Mouse (Mus musculus) hindbrain, postnatal 0 days (tissue): ENCODE measurements around the gene 2410137M14Rik. TPM values are rescaled to one million over a fixed set of nuclear protein-coding genes. Genes with fewer than 3 reads are reported as not detected.

Source experiments
- ATAC-seq: fragments of 200-750 bp; cut with Nextera tagmentation; 2 replicates; pipeline ENCODE4 v1.8.0; 2017; ENCODE audit warnings: mild to moderate bottlenecking, moderate TSS enrichment, moderate library complexity
- DNase-seq: peaks from one replicate; pipeline ENCODE4 v3.0.0-alpha.2; 2015; ENCODE audit warnings: low spot score
- H3K27ac ChIP-seq: fragments of 300-500 bp; sonication (generic); 2 replicates; pipeline ENCODE4 v1.5.1; 2014; ENCODE audit warnings: mild to moderate bottlenecking
- H3K27me3 ChIP-seq: fragments of 300-500 bp; sonication (generic); 2 replicates; pipeline ENCODE4 v1.6.1; 2014; ENCODE audit warnings: low read length, mixed read lengths; ENCODE audit not compliant: insufficient read depth
- H3K36me3 ChIP-seq: fragments of 300-500 bp; sonication (generic); 2 replicates; pipeline ENCODE4 v1.6.1; 2014; ENCODE audit warnings: low read length, mixed read lengths; ENCODE audit not compliant: insufficient read depth
- H3K4me1 ChIP-seq: fragments of 300-500 bp; sonication (generic); 2 replicates; pipeline ENCODE4 v1.6.1; 2014; ENCODE audit warnings: antibody characterized with exemption, low read length, mixed read lengths; ENCODE audit not compliant: insufficient read depth
- H3K4me2 ChIP-seq: fragments of 300-500 bp; sonication (generic); 2 replicates; pipeline ENCODE4 v1.6.1; 2014; ENCODE audit warnings: low read depth, mild to moderate bottlenecking, low read length, moderate library complexity, mixed read lengths
- H3K4me3 ChIP-seq: fragments of 300-500 bp; sonication (generic); 2 replicates; pipeline ENCODE4 v1.5.1; 2014; ENCODE audit warnings: low read length
- H3K9ac ChIP-seq: fragments of 300-500 bp; sonication (generic); replicated peaks from 2 replicates; pipeline ENCODE4 v1.6.1; 2014; ENCODE audit warnings: mild to moderate bottlenecking, low read length, moderate library complexity, mixed read lengths
- H3K9me3 ChIP-seq: fragments of 300-500 bp; sonication (generic); 2 replicates; pipeline ENCODE4 v1.6.1; 2016; ENCODE audit warnings: low read length, mixed read lengths
- CTCF ChIP-seq: IDR thresholded peaks from 2 replicates; pipeline ENCODE4 v1.5.1; 2016; ENCODE audit warnings: antibody characterized with exemption, control low read depth, low read depth
- WGBS: fragments of 180-500 bp; shearing (Covaris S2); extraction: QIAGEN DNeasy Blood & Tissue Kit; methylation state at CpG from one replicate; pipeline ENCODE4 v1.1.7; 2014; 5-methylcytosine and 5-hydroxymethylcytosine counted together
- polyA plus RNA-seq: library from polyadenylated mRNA; unstranded; fragments of >200 nt; fragmentation: Nextera tagmentation; extraction: Ambion mirVana; gene quantifications from 2 replicates; pipeline ENCODE4 v1.2.1, GENCODE M21; 2015
- total RNA-seq: library from RNA; depleted of rRNA; stranded (reverse); fragments of >200 nt; gene quantifications from 2 replicates; pipeline ENCODE4 v1.2.3, GENCODE M21; 2014

2410137M14Rik gene
- total and polyA plus RNA-seq, 2 experiments from 2014 or later: 0.23 TPM; not detected in 1

DNA sequence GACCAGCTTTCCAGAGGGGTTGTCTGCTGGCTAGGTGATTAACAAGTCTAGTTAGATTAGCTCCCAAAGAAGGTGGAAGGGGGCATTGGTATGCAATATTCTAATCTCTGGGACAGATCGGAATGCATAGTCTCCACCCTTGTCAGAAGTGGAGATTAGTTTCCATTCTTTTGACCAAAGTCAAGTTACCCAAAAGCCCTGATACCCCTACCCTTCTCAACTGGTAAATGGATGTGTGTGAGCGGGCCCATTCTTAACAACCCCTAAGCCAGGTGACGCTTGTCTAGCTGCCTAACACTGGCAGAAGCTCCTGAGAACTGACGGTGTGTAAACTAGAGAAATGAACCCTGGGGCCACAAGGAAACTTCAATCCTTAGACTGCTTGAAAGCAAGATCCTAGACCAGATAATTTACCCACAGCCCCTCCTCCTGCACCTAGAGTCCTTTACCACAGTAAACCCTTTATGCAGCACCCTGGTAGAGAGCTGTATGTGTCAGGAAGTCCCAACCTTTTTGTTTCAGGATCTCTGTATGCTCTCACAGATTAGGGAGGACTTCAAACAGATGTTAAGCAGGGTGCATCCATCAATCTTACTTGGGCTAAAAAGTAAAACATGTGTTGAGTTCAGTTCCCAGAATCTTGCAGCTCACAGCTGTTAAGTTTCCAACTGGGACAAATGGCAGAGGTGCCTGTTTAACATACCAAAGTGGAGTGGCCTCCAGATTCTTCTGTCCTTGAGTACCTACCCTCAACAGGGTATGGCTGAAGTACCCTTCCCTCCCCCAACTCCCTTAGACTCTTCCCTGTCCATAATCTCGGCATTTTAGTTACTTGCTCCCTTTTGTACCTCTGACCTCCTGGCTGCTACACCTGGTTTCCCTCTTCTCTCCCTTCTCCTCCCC is 1.5 kb upstream of the 2410137M14Rik start:
- H3K27ac ChIP-seq: no peak overlapping the region
- ATAC-seq (no peak), DNase-seq (no peak)
- H3K27me3 ChIP-seq: no peaks in the 10 kb centered on the region
- H3K9ac ChIP-seq: no peak overlapping the region
- TF ChIP-seq CTCF: no peak
- no peak overlapping the region for H3K4me3 ChIP-seq
- no peaks in the 10 kb centered on the region for H3K9me3 ChIP-seq
- H3K4me2 ChIP-seq: no peak overlapping the region
- WGBS: 56% methylated on average over 5 of the region's 5 CpGs
- 0 out of 2 replicates have a peak, but pooled peaks cover 4% of the 10 kb centered on the region for H3K4me1 ChIP-seq
- no peaks in the 10 kb centered on the region for H3K36me3 ChIP-seq

GRCm38 (mm10) chr17:36981845-36982244 is 808 bp upstream of the 2410137M14Rik start:
- TF ChIP-seq CTCF: no peak
- Histone ChIP-seq H3K9ac (no peak overlapping the region), H3K4me1 (0 out of 2 replicates have a peak, but pooled peaks cover 4% of the 10 kb centered on the region), H3K27me3 (no peaks in the 10 kb centered on the region), H3K4me2 (no peak overlapping the region), H3K36me3 (no peaks in the 10 kb centered on the region), H3K4me3 (no peak overlapping the region), H3K27ac (no peak overlapping the region), H3K9me3 (no peaks in the 10 kb centered on the region)
- 20% methylated on average over 4 of the region's 4 CpGs for WGBS
- ATAC-seq: no peak
- DNase-seq: no peak

DNA sequence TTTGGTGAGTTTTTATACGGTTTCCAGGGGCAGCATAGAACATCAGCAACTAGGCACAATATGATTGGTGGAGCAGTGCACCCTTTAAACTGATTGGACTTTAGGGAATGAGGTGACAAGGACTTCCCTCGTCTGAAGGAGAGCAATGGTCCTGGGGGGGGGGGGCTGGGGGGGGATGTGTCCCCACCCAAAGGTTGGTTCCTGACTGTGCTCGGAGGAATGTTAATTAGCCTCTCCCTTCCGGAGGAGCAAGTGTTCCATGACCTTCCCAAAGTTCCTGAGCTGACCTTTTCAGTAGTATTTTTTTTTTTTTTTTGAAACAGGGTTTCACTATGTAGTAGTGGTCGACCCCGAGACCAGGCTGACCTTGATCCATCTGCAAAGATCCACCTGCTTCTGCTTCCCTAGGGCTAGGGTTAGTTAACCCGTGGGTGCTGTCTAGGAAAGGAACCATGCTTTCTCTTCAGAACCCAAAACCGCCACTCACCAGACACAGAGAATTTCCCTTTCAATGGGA is 7.7 kb downstream of the 2410137M14Rik start:
- WGBS: 71% methylated on average over 8 of the region's 8 CpGs
- DNase-seq (no peak), ATAC-seq (no peak)
- no peak overlapping the region for H3K4me2 ChIP-seq
- no peaks in the 10 kb centered on the region for H3K36me3 ChIP-seq
- no peaks in the 10 kb centered on the region for H3K4me1 ChIP-seq
- no peaks in the 10 kb centered on the region for H3K9me3 ChIP-seq
- no peak overlapping the region for H3K9ac ChIP-seq
- no peaks in the 10 kb centered on the region for H3K27me3 ChIP-seq
- no peak for TF ChIP-seq CTCF
- H3K27ac ChIP-seq: no peak overlapping the region
- H3K4me3 ChIP-seq: no peak overlapping the region

DNA sequence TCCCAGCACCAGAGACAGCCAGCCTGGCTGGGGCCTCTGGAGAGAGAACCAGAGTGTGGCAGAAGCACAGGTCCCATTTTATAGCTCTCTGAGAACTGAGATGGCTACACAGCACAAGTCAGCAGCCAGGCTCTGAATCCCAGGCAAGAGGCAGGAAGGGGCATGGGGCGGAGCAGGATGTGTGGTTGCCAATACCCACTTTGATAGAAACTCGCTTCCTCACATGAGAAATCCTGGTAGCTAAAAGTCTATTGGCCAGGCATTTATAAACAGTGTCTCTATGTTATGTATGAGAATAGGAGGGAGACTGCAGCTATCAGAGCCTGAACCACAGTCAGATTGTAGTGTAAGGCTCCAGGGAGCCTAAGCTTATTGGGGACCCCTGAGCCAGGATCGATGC is 8.2 kb downstream of the 2410137M14Rik start:
- 85% methylated on average over 3 of the region's 3 CpGs for WGBS

DNA sequence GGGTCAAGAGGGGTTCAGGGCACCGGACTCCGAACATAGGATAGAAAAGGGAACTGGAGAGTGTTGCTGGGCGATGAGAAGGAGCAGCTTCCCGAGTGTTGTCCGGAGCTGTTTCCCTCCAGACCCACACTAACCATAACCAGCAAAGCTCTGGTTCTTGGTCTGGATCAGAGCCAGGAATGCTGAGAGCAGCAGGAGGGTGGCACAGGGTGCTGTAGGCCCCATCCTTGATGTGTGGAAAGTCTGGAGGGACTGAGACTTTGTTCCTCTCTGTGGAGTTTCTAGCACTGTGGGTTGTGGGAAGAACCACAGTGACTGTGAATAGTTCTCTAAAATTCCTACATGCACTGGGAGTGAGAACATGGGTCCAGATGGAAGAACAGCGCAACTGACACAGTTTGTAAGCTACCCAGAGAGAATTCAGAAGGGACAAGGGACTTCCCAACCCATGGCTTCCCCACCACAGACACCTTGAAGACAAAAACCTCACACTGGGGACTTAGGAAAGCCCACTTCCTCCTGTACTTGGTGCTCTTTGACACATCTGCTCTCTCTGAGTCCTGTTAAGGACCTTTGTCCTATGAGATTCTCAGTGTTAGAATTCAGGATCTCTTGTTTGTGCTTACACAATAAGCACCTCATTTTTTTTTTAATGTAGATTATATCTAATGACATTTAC is 9.7 kb downstream of the 2410137M14Rik start:
- DNase-seq (no peak), ATAC-seq (no peak)
- no peaks in the 10 kb centered on the region for H3K27me3 ChIP-seq
- 85% methylated on average over 6 of the region's 6 CpGs for WGBS
- H3K9me3 ChIP-seq: no peaks in the 10 kb centered on the region
- no peak overlapping the region for H3K9ac ChIP-seq
- no peak for TF ChIP-seq CTCF
- H3K36me3 ChIP-seq: no peaks in the 10 kb centered on the region
- H3K27ac ChIP-seq: no peak overlapping the region
- H3K4me1 ChIP-seq: no peaks in the 10 kb centered on the region
- no peak overlapping the region for H3K4me3 ChIP-seq
- H3K4me2 ChIP-seq: no peak overlapping the region

More for the DNA sequence above, 8.2 kb downstream of the 2410137M14Rik start:
- Histone ChIP-seq H3K9me3 (no peaks in the 10 kb centered on the region), H3K36me3 (no peaks in the 10 kb centered on the region), H3K27me3 (no peaks in the 10 kb centered on the region), H3K27ac (no peak overlapping the region), H3K4me2 (no peak overlapping the region), H3K4me1 (no peaks in the 10 kb centered on the region), H3K4me3 (no peak overlapping the region), H3K9ac (no peak overlapping the region)
- ATAC-seq (no peak), DNase-seq (no peak)
- no peak for TF ChIP-seq CTCF

DNA sequence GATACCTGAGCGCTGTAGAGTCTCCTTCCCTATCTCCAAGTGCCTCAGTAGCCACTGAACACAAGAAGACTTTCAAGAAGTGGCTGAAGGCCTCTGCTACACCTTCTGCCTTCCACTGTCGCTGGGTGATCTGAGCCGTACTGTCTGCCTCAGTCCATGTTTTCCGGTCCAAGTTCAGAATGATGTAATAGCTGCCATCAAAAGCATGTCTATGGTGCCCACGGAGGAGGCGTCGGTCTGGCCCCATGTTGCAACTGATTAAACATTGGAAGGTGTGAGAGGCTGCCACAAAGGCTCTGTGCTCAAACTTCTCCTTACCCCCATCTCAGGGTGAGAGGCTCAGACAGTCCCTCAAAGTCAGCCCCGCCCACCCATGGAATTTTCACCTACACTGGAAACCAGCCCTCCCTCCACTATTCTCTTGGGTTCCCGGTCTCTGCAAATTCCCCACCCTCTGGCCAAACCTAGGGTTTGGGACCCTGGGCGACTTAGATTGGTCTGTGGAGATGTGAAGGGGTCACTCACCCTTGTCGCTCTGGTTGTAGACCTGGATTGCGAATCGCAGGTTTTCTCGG is 10.6 kb downstream of the 2410137M14Rik start:
- Histone ChIP-seq H3K9me3 (no peaks in the 10 kb centered on the region), H3K27me3 (no peaks in the 10 kb centered on the region), H3K36me3 (no peaks in the 10 kb centered on the region), H3K4me2 (no peak overlapping the region), H3K27ac (no peak overlapping the region), H3K4me3 (no peak overlapping the region), H3K9ac (no peak overlapping the region), H3K4me1 (no peaks in the 10 kb centered on the region)
- DNase-seq: no peak
- no peak for TF ChIP-seq CTCF
- ATAC-seq: no peak
- WGBS: 86% methylated on average over 14 of the region's 14 CpGs
